Mouse (Mus musculus) layer of hippocampus, postnatal 36 days (tissue): ENCODE data around the gene Cst6. TPM values are rescaled to one million over a fixed set of nuclear protein-coding genes. Genes with fewer than 3 reads are reported as not detected.

Experiments used
- total RNA-seq, 2 experiments: library from RNA; stranded (reverse); gene quantifications; 2 replicates each; pipeline ENCODE4 v1.2.3; 2021

The Cst6 gene
- total RNA-seq, 2 experiments from 2014 or later = 7.3 to 7.7 TPM

Other genes with a start within 250 kb of the Cst6 start
- gene Rab1b, start 242.5 kb downstream of the Cst6 start, total RNA-seq = 100 to 1,000 TPM; 162 to 163 TPM
- gene Klc2, start 231.0 kb downstream of the Cst6 start, total RNA-seq = 100 to 1,000 TPM; 224 to 226 TPM
- 10 to 100 TPM; 52.5 to 55.0 TPM for gene Pacs1, start 76.5 kb downstream of the Cst6 start, total RNA-seq
- gene Sf3b2, start 54.1 kb downstream of the Cst6 start, total RNA-seq = 100 to 1,000 TPM; 204 to 205 TPM
- 100 to 1,000 TPM; 110 TPM for gene Gal3st3, start 51.2 kb downstream of the Cst6 start, total RNA-seq
- not detected for gene Catsper1, start 13.8 kb downstream of the Cst6 start, total RNA-seq
- 10 to 100 TPM; 20.6 to 21.3 TPM for gene Eif1ad, start 17.2 kb upstream of the Cst6 start, total RNA-seq
- gene Banf1, start 17.6 kb upstream of the Cst6 start, total RNA-seq = 10 to 100 TPM; 80.9 to 90.9 TPM
- 100 to 1,000 TPM in 1 of 2 experiments, 10 to 100 TPM in 1; 97.9 to 104 TPM for gene Sart1, start 39.1 kb upstream of the Cst6 start, total RNA-seq
- gene Tsga10ip, start 53.0 kb upstream of the Cst6 start, total RNA-seq = not detected
- 100 to 1,000 TPM; 291 to 298 TPM for gene Drap1, start 75.4 kb upstream of the Cst6 start, total RNA-seq
- gene AI837181, start 75.6 kb upstream of the Cst6 start, total RNA-seq = 10 to 100 TPM; 66.4 to 69.8 TPM
- gene Fosl1, start 98.0 kb upstream of the Cst6 start, total RNA-seq = not detected
- 10 to 100 TPM; 34.8 to 38.3 TPM for gene Ccdc85b, start 108.3 kb upstream of the Cst6 start, total RNA-seq
- gene Fibp, start 111.0 kb upstream of the Cst6 start, total RNA-seq = 10 to 100 TPM; 85.5 to 86.3 TPM
- gene Ctsw, start 118.9 kb upstream of the Cst6 start, total RNA-seq = not detected
- gene Efemp2, start 124.4 kb upstream of the Cst6 start, total RNA-seq = 10 to 100 TPM; 10.9 to 12.4 TPM
- 10 to 100 TPM; 37.6 to 39.3 TPM for gene Mus81, start 138.8 kb upstream of the Cst6 start, total RNA-seq
- 1,000 to 10,000 TPM; 1,234 to 1,394 TPM for gene Cfl1, start 140.9 kb upstream of the Cst6 start, total RNA-seq
- gene 1700020D05Rik, start 154.2 kb upstream of the Cst6 start, total RNA-seq = 1 to 10 TPM; 5.4 to 8.8 TPM
- 10 to 100 TPM; 80.5 to 83.5 TPM for gene Snx32, start 161.0 kb upstream of the Cst6 start, total RNA-seq
- not detected for gene Ovol1, start 211.1 kb upstream of the Cst6 start, total RNA-seq
- gene Ap5b1, start 218.5 kb upstream of the Cst6 start, total RNA-seq = 1 to 10 TPM; 5.8 to 7.0 TPM